Mouse (Mus musculus): ENCODE results near the gene Tgfa. TPM values are rescaled to one million over a fixed set of nuclear protein-coding genes. Genes with fewer than 3 reads are reported as not detected.

Tgfa gene
- polyA plus RNA-seq, 1 experiment from 2014 or later = 2.7 TPM

GRCm38 (mm10) chr6:86212871-86213640, 18.0 kb downstream of the Tgfa start:
- no peak overlapping the region for H3K27ac ChIP-seq
- no peak overlapping the region for H3K9ac ChIP-seq
- WGBS = 85% methylated on average over 3 of the region's 3 CpGs
- no peak for ATAC-seq (ENCODE audit: low FRiP score, low read depth)
- H3K4me1 ChIP-seq = peaks cover 8% of the 10 kb centered on the region
- no peaks in the 10 kb centered on the region for H3K9me3 ChIP-seq
- H3K4me3 ChIP-seq = no peak overlapping the region
- no peaks in the 10 kb centered on the region for H3K36me3 ChIP-seq
- no peaks in the 10 kb centered on the region for H3K27me3 ChIP-seq
- no peak overlapping the region for H3K4me2 ChIP-seq (replicated peaks)

GRCm38 (mm10) chr6:86218066-86218465, 23.0 kb downstream of the Tgfa start:
- H3K4me1 ChIP-seq = no peaks in the 10 kb centered on the region
- ATAC-seq (ENCODE audit: low FRiP score, low read depth) = no peak
- H3K4me3 ChIP-seq = no peak overlapping the region
- H3K9ac ChIP-seq = no peak overlapping the region
- no peaks in the 10 kb centered on the region for H3K27me3 ChIP-seq
- H3K27ac ChIP-seq = no peak overlapping the region
- no peak overlapping the region for H3K4me2 ChIP-seq (replicated peaks)
- no peaks in the 10 kb centered on the region for H3K36me3 ChIP-seq
- WGBS = 85% methylated on average over 2 of the region's 2 CpGs
- H3K9me3 ChIP-seq = no peaks in the 10 kb centered on the region

GRCm38 (mm10) chr6:86218739-86219138, 23.7 kb downstream of the Tgfa start:
- Histone ChIP-seq H3K9ac (no peak overlapping the region), H3K4me1 (no peaks in the 10 kb centered on the region), H3K9me3 (no peaks in the 10 kb centered on the region), H3K36me3 (no peaks in the 10 kb centered on the region), H3K4me2 (replicated peaks) (no peak overlapping the region), H3K27ac (no peak overlapping the region), H3K27me3 (no peaks in the 10 kb centered on the region), H3K4me3 (no peak overlapping the region)
- ATAC-seq (ENCODE audit: low FRiP score, low read depth) = no peak
- WGBS = 88% methylated on average over 4 of the region's 4 CpGs

GRCm38 (mm10) chr6:86219494-86219893, 24.5 kb downstream of the Tgfa start:
- Histone ChIP-seq H3K4me3 (no peak overlapping the region), H3K27ac (no peak overlapping the region), H3K4me1 (no peaks in the 10 kb centered on the region), H3K36me3 (no peaks in the 10 kb centered on the region), H3K4me2 (replicated peaks) (no peak overlapping the region), H3K9ac (no peak overlapping the region), H3K27me3 (no peaks in the 10 kb centered on the region), H3K9me3 (no peaks in the 10 kb centered on the region)
- WGBS = 74% methylated on average over 5 of the region's 5 CpGs
- ATAC-seq (ENCODE audit: low FRiP score, low read depth) = no peak

GRCm38 (mm10) chr6:86220171-86220570, 25.1 kb downstream of the Tgfa start:
- Histone ChIP-seq H3K27me3 (no peaks in the 10 kb centered on the region), H3K4me1 (no peaks in the 10 kb centered on the region), H3K27ac (no peak overlapping the region), H3K4me3 (no peak overlapping the region), H3K36me3 (no peaks in the 10 kb centered on the region), H3K4me2 (replicated peaks) (no peak overlapping the region), H3K9me3 (no peaks in the 10 kb centered on the region), H3K9ac (no peak overlapping the region)
- no peak for ATAC-seq (ENCODE audit: low FRiP score, low read depth)
- 72% methylated on average over 4 of the region's 4 CpGs for WGBS

- WGBS = 26% methylated on average over 7 of the region's 7 CpGs
- H3K27me3 ChIP-seq = no peaks in the 10 kb centered on the region
- H3K9me3 ChIP-seq = no peaks in the 10 kb centered on the region
- no peaks in the 10 kb centered on the region for H3K36me3 ChIP-seq
- H3K4me3 ChIP-seq = no peak overlapping the region
- no peak for ATAC-seq (ENCODE audit: low FRiP score, low read depth)
- no peaks in the 10 kb centered on the region for H3K4me1 ChIP-seq
- H3K4me2 ChIP-seq (replicated peaks) = no peak overlapping the region
- H3K9ac ChIP-seq = no peak overlapping the region
- no peak overlapping the region for H3K27ac ChIP-seq
These were observed 27.4 kb downstream of the Tgfa start for GRCm38 (mm10) chr6:86222381-86222780.

GRCm38 (mm10) chr6:86225604-86226003, 30.6 kb downstream of the Tgfa start:
- H3K9ac ChIP-seq = no peak overlapping the region
- no peak overlapping the region for H3K4me2 ChIP-seq (replicated peaks)
- H3K27ac ChIP-seq = no peak overlapping the region
- H3K27me3 ChIP-seq = no peaks in the 10 kb centered on the region
- H3K36me3 ChIP-seq = no peaks in the 10 kb centered on the region
- H3K4me3 ChIP-seq = no peak overlapping the region
- no peak for ATAC-seq (ENCODE audit: low FRiP score, low read depth)
- no peaks in the 10 kb centered on the region for H3K4me1 ChIP-seq
- no peaks in the 10 kb centered on the region for H3K9me3 ChIP-seq

- WGBS = 90% methylated on average over 5 of the region's 5 CpGs
- H3K9me3 ChIP-seq = no peaks in the 10 kb centered on the region
- no peak overlapping the region for H3K27ac ChIP-seq
- H3K4me2 ChIP-seq (replicated peaks) = no peak overlapping the region
- no peaks in the 10 kb centered on the region for H3K27me3 ChIP-seq
- ATAC-seq (ENCODE audit: low FRiP score, low read depth) = no peak
- H3K9ac ChIP-seq = no peak overlapping the region
- H3K4me1 ChIP-seq = no peaks in the 10 kb centered on the region
- no peak overlapping the region for H3K4me3 ChIP-seq
- H3K36me3 ChIP-seq = no peaks in the 10 kb centered on the region
These were observed 37.3 kb downstream of the Tgfa start for GRCm38 (mm10) chr6:86232367-86232766.

GRCm38 (mm10) chr6:86233512-86234430, 38.7 kb downstream of the Tgfa start:
- no peak overlapping the region for H3K4me3 ChIP-seq
- 36% methylated on average over 13 of the region's 13 CpGs for WGBS
- ATAC-seq (ENCODE audit: low FRiP score, low read depth) = no peak
- H3K4me1 ChIP-seq = no peaks in the 10 kb centered on the region
- H3K9me3 ChIP-seq = no peaks in the 10 kb centered on the region
- H3K27me3 ChIP-seq = no peaks in the 10 kb centered on the region
- H3K9ac ChIP-seq = no peak overlapping the region
- H3K4me2 ChIP-seq (replicated peaks) = no peak overlapping the region
- H3K27ac ChIP-seq = no peak overlapping the region
- no peaks in the 10 kb centered on the region for H3K36me3 ChIP-seq

GRCm38 (mm10) chr6:86244866-86245265, 49.8 kb downstream of the Tgfa start:
- Histone ChIP-seq H3K4me1 (peaks cover 15% of the 10 kb centered on the region), H3K27me3 (no peaks in the 10 kb centered on the region), H3K4me2 (replicated peaks) (no peak overlapping the region), H3K36me3 (no peaks in the 10 kb centered on the region), H3K9me3 (no peaks in the 10 kb centered on the region), H3K27ac (no peak overlapping the region), H3K9ac (no peak overlapping the region), H3K4me3 (no peak overlapping the region)
- WGBS = 64% methylated on average over 3 of the region's 3 CpGs
- no peak for ATAC-seq (ENCODE audit: low FRiP score, low read depth)

GRCm38 (mm10) chr6:86245965-86246364, 50.9 kb downstream of the Tgfa start:
- 40% methylated on average over 4 of the region's 4 CpGs for WGBS
- peaks cover 15% of the 10 kb centered on the region for H3K4me1 ChIP-seq
- no peak overlapping the region for H3K9ac ChIP-seq
- no peaks in the 10 kb centered on the region for H3K27me3 ChIP-seq
- ATAC-seq (ENCODE audit: low FRiP score, low read depth) = no peak
- H3K4me2 ChIP-seq (replicated peaks) = no peak overlapping the region
- H3K27ac ChIP-seq = no peak overlapping the region
- H3K4me3 ChIP-seq = no peak overlapping the region
- H3K36me3 ChIP-seq = no peaks in the 10 kb centered on the region
- H3K9me3 ChIP-seq = no peaks in the 10 kb centered on the region

- no peak overlapping the region for H3K4me3 ChIP-seq
- H3K4me1 ChIP-seq = peaks cover 22% of the 10 kb centered on the region
- H3K9me3 ChIP-seq = no peaks in the 10 kb centered on the region
- H3K36me3 ChIP-seq = no peaks in the 10 kb centered on the region
- H3K4me2 ChIP-seq (replicated peaks) = no peak overlapping the region
- H3K27ac ChIP-seq = no peak overlapping the region
- H3K27me3 ChIP-seq = no peaks in the 10 kb centered on the region
- ATAC-seq (ENCODE audit: low FRiP score, low read depth) = no peak
- WGBS = 88% methylated on average over 1 of the region's 1 CpGs
- no peak overlapping the region for H3K9ac ChIP-seq
These were observed 53.5 kb downstream of the Tgfa start for GRCm38 (mm10) chr6:86248562-86248961.
